Comparison of ENCODE assay signal across 9 mouse cellular contexts in the genomic region with DNA sequence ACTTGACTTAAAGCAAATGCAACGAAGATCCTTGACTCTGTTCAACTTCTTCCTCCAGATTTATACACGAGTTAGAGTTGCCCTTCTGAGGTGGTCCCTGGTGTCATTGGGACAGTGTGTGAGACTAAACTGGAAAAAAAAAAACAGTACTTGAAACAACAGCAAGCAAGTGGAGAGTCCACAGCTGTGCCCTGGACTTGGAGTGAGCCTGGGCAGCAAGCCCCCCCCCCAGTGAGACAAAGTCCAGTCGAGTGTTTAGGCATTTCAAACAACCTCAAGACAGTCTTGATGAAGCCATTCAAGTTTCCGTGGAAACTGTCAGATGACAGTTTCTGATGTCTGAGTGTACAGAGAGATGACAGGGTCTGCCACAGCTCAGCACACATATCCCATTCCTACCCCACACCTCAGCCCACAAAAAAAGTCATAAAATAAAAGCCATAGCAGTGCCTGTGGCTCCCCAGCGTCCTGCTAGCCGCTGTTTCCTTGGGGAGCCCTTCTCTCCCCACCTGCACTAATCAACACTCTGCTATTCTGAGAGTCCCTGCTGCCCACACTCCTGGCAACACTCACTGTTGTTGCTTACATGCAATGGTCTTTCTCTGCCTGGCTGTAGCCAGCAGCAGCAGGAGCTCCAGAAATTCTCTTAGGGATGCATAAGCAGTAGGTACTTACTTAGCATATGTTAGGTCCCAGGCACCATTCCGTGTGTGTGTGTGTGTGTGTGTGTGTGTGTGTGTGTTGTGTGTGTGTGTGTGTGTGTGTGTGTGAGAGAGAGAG.
DNase-seq lines count a peak whose midpoint lies in the region; ATAC-seq and TF ChIP-seq lines count a peak whose summit lies in the region.
"Had no signal": no experiment of that assay in that cellular context is flagged by ENCODE, and none has a peak within 500 bp of the region (broad histone marks: within the 10 kb centered on the region; RNA-seq: fewer than 3 reads in every experiment).

No protein-coding gene starts in this region.

- no peak overlapping the region for H3K4me3 ChIP-seq in hindbrain, embryonic 15.5 days
- H3K4me3 ChIP-seq in hindbrain, embryonic 14.5 days (replicated peaks; ENCODE audit: low read length), result no peak overlapping the region
- no peak overlapping the region for H3K4me3 ChIP-seq in limb, embryonic 12.5 days (replicated peaks)
- no peak overlapping the region for H3K4me3 ChIP-seq in midbrain, postnatal 0 days (ENCODE audit: low read depth, low read length)
- H3K4me3 ChIP-seq: liver, embryonic 12.5 days had no signal

- no peak overlapping the region for H3K9ac ChIP-seq in hindbrain, embryonic 15.5 days
- H3K9ac ChIP-seq in hindbrain, embryonic 14.5 days, result no peak overlapping the region
- no peak overlapping the region for H3K9ac ChIP-seq in limb, embryonic 12.5 days (replicated peaks)
- H3K9ac ChIP-seq in midbrain, postnatal 0 days (replicated peaks; ENCODE audit: low read length, poor library complexity, severe bottlenecking), result no peak overlapping the region
- H3K9ac ChIP-seq: liver, embryonic 12.5 days had no signal

- no peak for DNase-seq in hindbrain, embryonic 14.5 days (ENCODE audit: low spot score)
- DNase-seq in frontal cortex, adult 2 months (ENCODE audit: extremely low spot score in 1 of 2, low spot score in 1 of 2), result peak; percentile 67 to 69
- peak; percentile 46 for DNase-seq in kidney, postnatal 10 days
- DNase-seq in cerebellum, postnatal 10 days, result no peak
- DNase-seq in midbrain, postnatal 0 days (ENCODE audit: low spot score), result no peak

- no peaks in the 10 kb centered on the region for H3K27me3 ChIP-seq in hindbrain, embryonic 15.5 days
- no peaks in the 10 kb centered on the region for H3K27me3 ChIP-seq in hindbrain, embryonic 14.5 days (ENCODE audit: control insufficient read depth, insufficient read depth, low read length)
- no peaks in the 10 kb centered on the region for H3K27me3 ChIP-seq in limb, embryonic 12.5 days
- no peaks in the 10 kb centered on the region for H3K27me3 ChIP-seq in midbrain, postnatal 0 days (ENCODE audit: insufficient read depth, low read length)
- H3K27me3 ChIP-seq: liver, embryonic 12.5 days had no signal

- peak; percentile 34; the same call in 1 of the 2 replicates for ATAC-seq in hindbrain, embryonic 15.5 days (ENCODE audit: low FRiP score, low read depth)
- no peak for ATAC-seq in hindbrain, embryonic 14.5 days (ENCODE audit: low FRiP score)
- no peak; the same call in 1 of the 2 replicates for ATAC-seq in limb, embryonic 12.5 days (ENCODE audit: insufficient number of reproducible peaks, insufficient read depth, low FRiP score, low TSS enrichment, low read depth)
- ATAC-seq in midbrain, postnatal 0 days (ENCODE audit: low FRiP score), result no peak; the same call in 1 of the 2 replicates
- ATAC-seq: intestine, postnatal 0 days; liver, embryonic 12.5 days had no signal

- H3K9me3 ChIP-seq in hindbrain, embryonic 15.5 days, result no peaks in the 10 kb centered on the region
- no peaks in the 10 kb centered on the region for H3K9me3 ChIP-seq in hindbrain, embryonic 14.5 days (ENCODE audit: control insufficient read depth, low read length)
- no peaks in the 10 kb centered on the region for H3K9me3 ChIP-seq in limb, embryonic 12.5 days
- H3K9me3 ChIP-seq in midbrain, postnatal 0 days (ENCODE audit: low read length), result no peaks in the 10 kb centered on the region
- H3K9me3 ChIP-seq: liver, embryonic 12.5 days had no signal

- peaks cover 1% of the 10 kb centered on the region; the same call in 1 of the 2 replicates for H3K4me1 ChIP-seq in hindbrain, embryonic 15.5 days (replicated peaks)
- H3K4me1 ChIP-seq in hindbrain, embryonic 14.5 days (replicated peaks; ENCODE audit: control insufficient read depth, insufficient read depth, low read length), result no peaks in the 10 kb centered on the region
- H3K4me1 ChIP-seq in limb, embryonic 12.5 days (replicated peaks), result peaks cover 48% of the 10 kb centered on the region
- H3K4me1 ChIP-seq in midbrain, postnatal 0 days (ENCODE audit: insufficient read depth, low read length), result no peaks in the 10 kb centered on the region
- H3K4me1 ChIP-seq: liver, embryonic 12.5 days had no signal

- H3K36me3 ChIP-seq in hindbrain, embryonic 15.5 days, result no peaks in the 10 kb centered on the region
- no peaks in the 10 kb centered on the region for H3K36me3 ChIP-seq in hindbrain, embryonic 14.5 days (replicated peaks; ENCODE audit: control insufficient read depth, insufficient read depth)
- no peaks in the 10 kb centered on the region for H3K36me3 ChIP-seq in limb, embryonic 12.5 days
- H3K36me3 ChIP-seq in midbrain, postnatal 0 days (ENCODE audit: insufficient read depth, low read length), result no peaks in the 10 kb centered on the region
- H3K36me3 ChIP-seq: liver, embryonic 12.5 days had no signal

- no peak overlapping the region for H3K27ac ChIP-seq in hindbrain, embryonic 15.5 days (replicated peaks)
- no peak overlapping the region for H3K27ac ChIP-seq in hindbrain, embryonic 14.5 days
- peak overlapping the region; percentile 54; the same call in 1 of the 2 replicates for H3K27ac ChIP-seq in limb, embryonic 12.5 days
- no peak overlapping the region for H3K27ac ChIP-seq in midbrain, postnatal 0 days (ENCODE audit: low read depth, low read length)
- H3K27ac ChIP-seq: liver, embryonic 12.5 days had no signal

- WGBS in hindbrain, embryonic 15.5 days, result 53% methylated on average over 7 of the region's 7 CpGs
- WGBS in hindbrain, embryonic 14.5 days, result 62% methylated on average over 7 of the region's 7 CpGs
- WGBS in limb, embryonic 12.5 days, result 37% methylated on average over 7 of the region's 7 CpGs
- 48% methylated on average over 7 of the region's 7 CpGs for WGBS in midbrain, postnatal 0 days

- no peak for TF ChIP-seq CTCF in midbrain, postnatal 0 days (IDR thresholded peaks at IDR 0.05)

- H3K4me2 ChIP-seq in hindbrain, embryonic 15.5 days, result no peak overlapping the region
- no peak overlapping the region for H3K4me2 ChIP-seq in hindbrain, embryonic 14.5 days (replicated peaks)
- H3K4me2 ChIP-seq in limb, embryonic 12.5 days, result no peak overlapping the region
- no peak overlapping the region for H3K4me2 ChIP-seq in midbrain, postnatal 0 days (ENCODE audit: low read depth, low read length, poor library complexity, severe bottlenecking)
- H3K4me2 ChIP-seq: liver, embryonic 12.5 days had no signal

Comparison
In these comparisons a context has a peak if more than half of its experiments do, and no peak if none do; other contexts are left out.
1. DNase-seq: peak in frontal cortex, adult 2 months (2 of 2) and kidney, postnatal 10 days (single experiment); none in hindbrain, embryonic 14.5 days (single experiment), cerebellum, postnatal 10 days (0 of 2) and midbrain, postnatal 0 days (single experiment).